Mouse (Mus musculus): Measurements from ENCODE around the gene Ikzf1. TPM values are rescaled to one million over a fixed set of nuclear protein-coding genes. Genes with fewer than 3 reads are reported as not detected.

Ikzf1 gene
- total RNA-seq, 1 experiment from 2014 or later: 177 TPM

- ATAC-seq (replicated peaks; ENCODE audit: insufficient number of reproducible peaks, low FRiP score, low TSS enrichment, poor library complexity, severe bottlenecking): no peak
Measured at GRCm38 (mm10) chr11:11777796-11778195, 93.0 kb downstream of the Ikzf1 start.

DNA sequence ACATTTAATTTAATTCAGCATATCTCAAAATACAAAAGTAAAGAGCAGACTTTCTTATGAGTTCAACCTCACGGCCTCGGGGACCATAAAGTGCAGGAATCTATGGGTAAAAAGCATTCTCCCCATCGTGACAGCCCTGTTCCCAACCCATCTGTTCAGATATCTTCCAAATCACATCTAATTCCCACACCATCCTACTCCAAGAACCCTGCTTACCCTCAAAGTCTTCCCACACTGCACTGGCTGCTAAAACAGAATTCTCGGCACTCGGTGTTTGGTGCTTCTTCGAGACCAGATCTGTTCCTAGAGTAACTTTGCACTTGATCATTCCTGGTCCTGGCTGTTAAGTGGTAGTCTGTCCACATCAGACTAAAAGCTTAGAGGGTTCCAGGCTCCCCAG lies 93.5 kb downstream of the Ikzf1 start:
- ATAC-seq (replicated peaks; ENCODE audit: insufficient number of reproducible peaks, low FRiP score, low TSS enrichment, poor library complexity, severe bottlenecking): no peak

GRCm38 (mm10) chr11:11781728-11782127 lies 96.9 kb downstream of the Ikzf1 start:
- peak; percentile 49 for ATAC-seq (replicated peaks; ENCODE audit: insufficient number of reproducible peaks, low FRiP score, low TSS enrichment, poor library complexity, severe bottlenecking)

DNA sequence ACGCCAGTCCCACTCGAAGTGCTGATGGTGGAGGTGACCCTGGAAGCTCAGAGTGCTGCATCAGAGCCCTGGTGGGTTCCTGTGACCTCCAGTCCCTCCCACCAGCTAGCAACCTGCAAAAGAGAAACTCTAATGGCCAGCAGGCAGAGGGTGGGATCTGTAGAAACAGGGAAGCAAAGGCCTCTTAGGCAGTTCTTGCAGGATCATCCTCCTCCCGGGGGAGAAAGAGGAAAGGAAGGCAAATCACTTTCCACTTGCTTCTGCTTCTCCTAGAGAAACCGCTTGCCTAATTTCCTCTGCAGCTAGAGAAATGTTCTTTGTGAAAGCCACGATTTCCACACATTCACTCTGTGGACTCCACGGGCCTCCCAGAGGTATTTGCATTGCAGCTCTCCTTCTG lies 100.7 kb downstream of the Ikzf1 start:
- ATAC-seq (replicated peaks; ENCODE audit: insufficient number of reproducible peaks, low FRiP score, low TSS enrichment, poor library complexity, severe bottlenecking): 0 out of 2 replicates have a peak, but pooled peaks have one; percentile 9

DNA sequence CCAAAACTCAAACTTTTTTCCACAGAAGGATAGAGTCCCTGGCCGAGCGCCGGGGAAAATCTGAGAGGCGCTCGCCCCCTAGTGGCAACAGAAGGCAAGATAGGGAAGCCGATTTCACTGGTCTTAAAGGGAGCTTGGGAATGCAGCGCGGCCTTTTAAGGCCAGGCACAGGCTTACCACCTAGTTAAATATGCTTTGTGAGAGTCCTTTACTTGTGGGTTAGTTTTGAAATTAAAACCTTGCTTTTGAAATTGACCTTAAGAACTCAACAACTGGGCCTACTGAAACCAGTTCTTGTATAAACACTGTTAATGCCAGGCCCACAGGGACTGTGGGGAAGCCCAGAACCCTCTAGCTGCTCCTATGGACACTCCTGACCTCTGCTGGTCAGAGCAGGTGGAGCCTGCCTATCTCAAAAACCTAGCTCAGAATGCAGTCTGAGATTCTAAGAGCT lies 103.7 kb downstream of the Ikzf1 start:
- ATAC-seq (replicated peaks; ENCODE audit: insufficient number of reproducible peaks, low FRiP score, low TSS enrichment, poor library complexity, severe bottlenecking): peak; percentile 82

- ATAC-seq (replicated peaks; ENCODE audit: insufficient number of reproducible peaks, low FRiP score, low TSS enrichment, poor library complexity, severe bottlenecking): no peak
Measured at GRCm38 (mm10) chr11:11794626-11795025, 109.8 kb downstream of the Ikzf1 start.

- ATAC-seq (replicated peaks; ENCODE audit: insufficient number of reproducible peaks, low FRiP score, low TSS enrichment, poor library complexity, severe bottlenecking): no peak
Measured at GRCm38 (mm10) chr11:11798690-11799089, 113.9 kb downstream of the Ikzf1 start.

DNA sequence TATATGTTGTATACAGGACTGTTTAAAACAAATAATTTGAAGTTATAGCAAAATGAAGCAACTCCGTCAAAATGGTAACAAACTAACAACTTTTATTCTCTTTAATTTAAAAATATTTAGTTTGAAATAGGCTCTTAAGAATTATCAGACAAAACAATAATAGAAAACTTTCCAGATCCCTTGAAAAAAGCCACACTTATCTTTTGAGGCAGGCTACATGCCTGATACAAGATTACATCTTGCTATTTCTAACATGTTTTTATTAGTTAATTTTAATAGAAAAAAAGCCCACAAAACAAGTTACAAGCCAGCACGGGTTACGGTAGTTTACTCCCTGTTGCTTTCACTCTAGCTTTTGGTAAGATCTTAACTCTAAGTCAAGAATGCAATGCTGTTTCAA lies 115.5 kb downstream of the Ikzf1 start:
- no peak for ATAC-seq (replicated peaks; ENCODE audit: insufficient number of reproducible peaks, low FRiP score, low TSS enrichment, poor library complexity, severe bottlenecking)

DNA sequence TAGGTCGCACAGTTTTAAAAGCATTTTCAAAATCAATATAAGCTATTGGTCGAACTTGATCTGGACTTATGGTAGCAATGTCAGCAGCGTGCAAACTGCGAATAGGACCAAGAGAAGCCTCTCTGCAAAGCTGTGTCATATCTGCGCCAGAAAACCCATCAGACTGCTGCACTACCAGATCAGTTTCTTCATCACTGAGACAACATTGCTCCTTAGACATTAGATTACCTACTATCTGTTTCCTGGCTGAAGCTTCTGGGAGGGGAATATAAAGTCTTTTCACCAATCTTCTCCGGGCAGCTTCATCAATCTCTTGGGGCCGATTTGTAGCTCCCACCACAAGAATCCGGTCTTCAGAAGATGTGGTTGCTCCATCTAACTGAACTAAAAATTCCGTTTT lies 116.3 kb downstream of the Ikzf1 start:
- ATAC-seq (replicated peaks; ENCODE audit: insufficient number of reproducible peaks, low FRiP score, low TSS enrichment, poor library complexity, severe bottlenecking): no peak

- no peak for ATAC-seq (replicated peaks; ENCODE audit: insufficient number of reproducible peaks, low FRiP score, low TSS enrichment, poor library complexity, severe bottlenecking)
Measured at GRCm38 (mm10) chr11:11804421-11804820, 119.6 kb downstream of the Ikzf1 start.

GRCm38 (mm10) chr11:11805951-11806350 lies 121.1 kb downstream of the Ikzf1 start:
- ATAC-seq (replicated peaks; ENCODE audit: insufficient number of reproducible peaks, low FRiP score, low TSS enrichment, poor library complexity, severe bottlenecking): no peak

GRCm38 (mm10) chr11:11808035-11808819 lies 123.4 kb downstream of the Ikzf1 start:
- ATAC-seq (replicated peaks; ENCODE audit: insufficient number of reproducible peaks, low FRiP score, low TSS enrichment, poor library complexity, severe bottlenecking): no peak

- peak; percentile 90 for ATAC-seq (replicated peaks; ENCODE audit: insufficient number of reproducible peaks, low FRiP score, low TSS enrichment, poor library complexity, severe bottlenecking)
Measured at GRCm38 (mm10) chr11:11808820-11809403, 124.1 kb downstream of the Ikzf1 start, which contains the start of gene Fignl1. TSS of gene Fignl1 (minus strand) at chr11:11808962.

DNA sequence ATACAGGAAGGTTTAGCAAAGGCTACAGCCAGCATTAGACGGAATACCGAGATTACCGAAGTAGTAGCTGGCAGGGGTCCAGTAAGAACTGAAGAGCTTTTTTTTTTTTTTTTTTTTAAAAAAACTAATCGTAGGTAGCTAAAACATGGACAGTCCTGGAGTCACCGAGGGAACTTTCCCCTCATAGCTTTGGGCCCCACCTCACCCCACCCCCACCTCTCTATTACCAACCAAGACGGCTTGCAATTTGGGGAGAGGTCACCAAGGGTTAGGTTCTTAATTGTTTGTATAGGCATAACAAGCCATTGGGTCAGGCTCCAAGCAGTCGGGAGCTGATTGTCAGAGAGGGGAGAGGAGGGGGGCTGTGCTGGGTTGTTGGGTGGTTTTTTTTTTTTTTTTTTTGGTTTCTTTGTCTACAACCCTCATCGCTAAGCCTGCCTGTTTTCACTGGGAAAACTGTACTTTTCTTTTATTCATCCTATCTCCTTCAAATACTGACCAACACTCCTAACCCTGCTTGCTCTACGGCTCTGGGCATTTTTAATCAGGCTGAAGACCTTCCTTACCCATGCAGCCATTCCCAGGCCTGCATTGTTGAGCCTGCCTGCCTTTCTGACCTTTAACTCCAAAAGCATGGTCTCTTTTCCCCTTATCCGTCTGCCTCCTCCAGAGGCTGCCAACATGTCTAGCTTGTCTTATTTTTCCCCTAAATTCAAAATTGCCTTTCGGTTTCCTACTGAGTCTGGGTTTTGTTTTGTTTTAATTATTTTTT lies 124.8 kb downstream of the Ikzf1 start:
- no peak for ATAC-seq (replicated peaks; ENCODE audit: insufficient number of reproducible peaks, low FRiP score, low TSS enrichment, poor library complexity, severe bottlenecking)

DNA sequence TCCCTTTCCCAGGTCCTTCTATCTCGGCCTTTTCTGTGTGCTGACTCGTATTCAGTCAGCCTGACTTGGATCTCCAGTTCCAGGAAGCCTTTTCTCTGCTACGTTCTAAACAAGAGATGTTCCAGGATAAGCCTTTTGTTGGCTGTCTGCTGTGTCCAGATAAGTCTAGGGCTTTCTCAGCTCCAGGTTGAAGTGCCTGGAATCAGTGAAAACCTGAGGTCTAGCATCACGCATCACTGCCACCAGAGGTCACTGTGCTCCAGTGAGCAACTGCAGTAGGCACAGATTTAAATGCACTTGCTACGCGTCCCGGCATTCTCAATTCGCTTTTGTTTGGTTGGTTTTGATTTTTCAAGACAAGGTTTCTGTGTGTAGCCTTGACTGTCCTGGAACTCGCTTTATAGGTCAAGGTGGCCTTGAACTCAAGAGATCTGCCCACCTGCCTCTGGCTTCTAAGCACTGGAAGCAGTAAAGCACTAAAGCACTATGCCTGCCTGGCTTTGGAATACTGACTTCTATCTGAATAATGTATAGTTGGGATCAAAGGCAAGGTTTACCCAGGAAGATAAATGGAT lies 127.2 kb downstream of the Ikzf1 start:
- peak; percentile 52 for ATAC-seq (replicated peaks; ENCODE audit: insufficient number of reproducible peaks, low FRiP score, low TSS enrichment, poor library complexity, severe bottlenecking)

GRCm38 (mm10) chr11:11815737-11816136 lies 130.9 kb downstream of the Ikzf1 start:
- ATAC-seq (replicated peaks; ENCODE audit: insufficient number of reproducible peaks, low FRiP score, low TSS enrichment, poor library complexity, severe bottlenecking): no peak

GRCm38 (mm10) chr11:11818797-11819196 lies 134.0 kb downstream of the Ikzf1 start:
- ATAC-seq (replicated peaks; ENCODE audit: insufficient number of reproducible peaks, low FRiP score, low TSS enrichment, poor library complexity, severe bottlenecking): 0 out of 2 replicates have a peak, but pooled peaks have one; percentile 32

DNA sequence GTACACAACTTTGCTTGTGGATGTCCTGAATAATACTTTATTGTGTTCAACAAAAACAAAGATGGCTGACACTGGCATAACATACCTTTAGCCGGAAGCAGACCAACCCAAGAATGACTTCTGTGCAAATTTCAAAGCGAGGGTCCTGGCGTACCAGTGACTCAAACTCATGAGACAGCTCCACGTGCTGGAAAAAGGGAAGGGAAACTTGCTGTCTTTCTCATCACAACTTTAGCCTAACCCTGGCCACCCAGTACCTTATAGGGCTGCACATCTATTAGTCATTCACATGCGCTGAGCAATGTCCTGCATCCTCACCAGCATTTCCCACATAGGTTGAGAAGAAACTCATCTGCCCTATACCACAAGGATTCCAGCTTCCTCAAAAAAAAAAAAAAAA lies 134.4 kb downstream of the Ikzf1 start:
- no peak for ATAC-seq (replicated peaks; ENCODE audit: insufficient number of reproducible peaks, low FRiP score, low TSS enrichment, poor library complexity, severe bottlenecking)

GRCm38 (mm10) chr11:11820251-11820650 lies 135.4 kb downstream of the Ikzf1 start:
- peak; percentile 62 for ATAC-seq (replicated peaks; ENCODE audit: insufficient number of reproducible peaks, low FRiP score, low TSS enrichment, poor library complexity, severe bottlenecking)
